Mouse (Mus musculus) right cerebral cortex, adult 2 months (tissue): ENCODE measurements around the gene Aacs.

Experiments
- DNase-seq, 2 experiments: peaks; one replicate each; pipeline ENCODE4 v3.0.0; 2021 to 2022; ENCODE audit warnings: low spot score in 2 of 2

Aacs gene

GRCm38 (mm10) chr5:125492379-125493092, 16.9 kb downstream of the Aacs start:
- no peak for DNase-seq

- no peak for DNase-seq
Observed at GRCm38 (mm10) chr5:125493093-125493423, 17.4 kb downstream of the Aacs start.

GRCm38 (mm10) chr5:125495655-125496054, 20.0 kb downstream of the Aacs start:
- no peak for DNase-seq

- DNase-seq: peak; percentile 87 to 90
Observed at GRCm38 (mm10) chr5:125497821-125498600, 22.4 kb downstream of the Aacs start.

GRCm38 (mm10) chr5:125501505-125501904, 25.9 kb downstream of the Aacs start:
- DNase-seq: no peak

DNA sequence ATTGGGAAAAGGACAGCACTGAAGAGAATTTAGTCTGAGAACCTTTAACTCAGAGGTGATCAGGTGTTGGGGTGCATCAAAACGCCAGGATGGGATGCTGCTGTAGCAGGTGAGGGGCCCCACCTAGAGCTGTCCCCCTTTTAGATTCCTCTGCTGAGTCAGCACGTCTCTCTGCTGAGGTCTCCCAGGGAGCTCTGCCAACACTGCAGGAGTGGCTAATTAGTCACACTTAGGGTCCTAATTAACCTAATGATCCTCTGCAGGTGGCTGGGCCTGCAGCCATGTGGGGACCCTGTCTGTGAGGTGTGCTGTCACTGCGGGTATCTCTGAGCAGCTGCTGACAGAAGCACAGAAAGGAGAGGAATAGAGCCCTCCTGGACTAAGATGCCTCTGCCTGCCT, 26.6 kb downstream of the Aacs start:
- no peak for DNase-seq

DNA sequence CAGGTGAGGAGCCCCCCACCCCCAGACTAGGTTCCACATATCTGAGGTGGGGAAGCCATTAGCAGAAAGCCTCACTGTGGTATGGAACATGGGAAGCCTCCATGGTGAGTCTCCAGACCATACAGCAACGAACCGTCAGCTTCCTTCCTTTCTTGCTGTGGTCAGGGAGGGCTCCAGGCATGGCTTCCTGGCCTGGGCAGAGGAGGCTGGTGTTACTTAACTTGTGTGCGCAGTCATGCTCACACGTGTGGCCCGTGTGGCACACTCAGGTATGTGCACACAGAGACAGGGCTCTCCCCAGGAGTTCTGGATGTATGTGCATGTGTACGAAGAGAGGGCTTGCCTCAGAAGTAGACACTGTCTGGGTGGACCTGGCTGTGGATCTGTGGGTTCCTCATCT, 28.0 kb downstream of the Aacs start:
- no peak for DNase-seq

DNA sequence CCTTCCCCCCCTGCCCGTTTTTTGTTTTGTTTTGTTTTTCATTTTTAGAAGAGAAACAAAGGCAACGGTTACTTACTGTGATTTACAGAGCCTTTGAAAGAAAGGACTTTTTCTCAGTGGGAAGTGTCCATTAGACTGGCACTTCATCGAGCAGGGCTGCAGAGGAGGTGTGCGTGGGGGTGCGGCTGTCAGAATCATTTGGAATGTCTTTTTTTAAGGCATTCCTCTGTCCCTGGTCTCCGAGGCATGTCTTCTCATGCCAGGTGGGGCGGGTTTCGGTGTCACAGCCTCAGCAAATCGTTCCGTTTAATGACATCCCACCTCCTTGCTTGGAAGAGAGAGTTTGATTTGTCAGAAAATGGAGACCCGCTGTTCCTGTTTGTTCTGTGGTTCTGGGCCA, 29.1 kb downstream of the Aacs start:
- peak in 1 of 2 experiments; percentile 55 for DNase-seq

DNA sequence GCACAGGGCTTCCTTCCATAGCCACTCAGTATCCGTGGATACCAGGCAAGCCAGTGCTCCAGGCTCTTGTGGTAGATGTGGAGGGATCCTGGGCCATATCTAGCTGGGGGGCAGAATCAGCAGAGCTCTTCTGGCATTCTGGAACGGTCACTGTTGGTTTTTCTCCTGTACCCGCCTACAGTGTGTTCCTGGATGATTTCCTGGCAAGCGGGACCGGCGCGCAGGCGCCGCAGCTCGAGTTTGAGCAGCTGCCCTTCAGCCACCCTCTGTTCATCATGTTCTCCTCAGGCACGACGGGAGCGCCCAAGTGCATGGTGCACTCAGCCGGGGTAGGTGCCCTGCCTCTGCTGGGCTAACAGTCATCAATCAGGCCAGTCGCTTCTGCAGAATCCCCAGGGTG, 30.4 kb downstream of the Aacs start:
- peak in 1 of 2 experiments; percentile 53 for DNase-seq

GRCm38 (mm10) chr5:125507582-125507981, 32.0 kb downstream of the Aacs start:
- no peak for DNase-seq

DNA sequence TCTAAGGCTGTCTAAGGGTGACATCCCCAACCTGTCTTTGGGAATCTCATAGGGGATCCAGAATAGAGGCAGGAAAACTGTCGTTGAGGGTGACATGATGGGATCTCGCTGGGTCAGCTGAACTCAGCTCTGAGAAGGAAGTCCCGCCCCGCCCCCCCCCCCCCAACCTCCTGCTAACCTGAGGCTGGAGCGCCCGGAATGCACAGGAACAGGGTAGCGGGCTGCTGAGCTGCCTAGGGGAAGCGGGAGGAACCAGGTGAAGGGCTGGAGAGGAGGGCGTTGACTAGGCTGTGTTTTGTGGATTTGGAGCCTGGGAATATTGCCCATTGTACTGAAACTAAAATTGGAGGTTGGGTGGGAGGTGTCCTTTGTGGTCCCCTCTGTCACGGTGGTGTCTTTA, 32.4 kb downstream of the Aacs start:
- no peak for DNase-seq

DNA sequence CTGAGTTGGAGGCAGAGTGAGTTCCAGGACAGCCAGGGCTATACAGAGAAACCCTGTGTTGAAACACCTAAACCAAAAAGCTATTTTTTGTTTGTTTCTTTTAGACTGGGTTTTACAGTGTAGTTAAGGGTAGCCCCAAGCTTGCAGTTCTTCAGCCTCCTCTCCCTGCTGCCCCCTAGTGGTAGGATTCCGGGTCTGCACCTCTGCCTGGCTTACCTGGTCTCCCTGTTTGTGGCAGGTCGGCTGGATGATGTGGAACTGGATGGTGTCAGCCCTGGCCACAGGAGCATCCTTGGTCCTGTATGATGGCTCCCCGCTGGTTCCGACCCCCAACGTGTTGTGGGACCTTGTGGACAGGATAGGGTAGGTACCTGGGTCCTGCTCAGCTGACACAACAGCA, 33.9 kb downstream of the Aacs start:
- DNase-seq: no peak

DNA sequence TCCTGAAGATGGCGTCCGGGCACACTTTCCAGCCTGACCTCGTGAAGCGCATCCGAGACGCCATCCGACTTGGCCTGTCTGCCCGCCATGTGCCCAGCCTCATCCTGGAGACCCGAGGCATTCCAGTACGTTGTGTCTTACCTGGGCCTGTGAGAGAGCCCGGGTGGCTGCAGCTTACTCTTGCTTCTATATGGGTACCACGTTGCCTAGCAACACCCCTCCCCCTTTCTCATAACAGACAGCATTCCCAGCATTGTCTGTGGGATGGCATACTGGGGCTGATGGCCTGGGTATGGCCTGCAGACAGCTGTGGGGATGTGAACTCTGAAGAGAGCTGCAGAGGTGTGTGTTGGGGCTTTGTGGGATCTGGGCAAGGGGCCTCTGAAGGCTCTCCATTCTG, 39.4 kb downstream of the Aacs start:
- DNase-seq: no peak

DNA sequence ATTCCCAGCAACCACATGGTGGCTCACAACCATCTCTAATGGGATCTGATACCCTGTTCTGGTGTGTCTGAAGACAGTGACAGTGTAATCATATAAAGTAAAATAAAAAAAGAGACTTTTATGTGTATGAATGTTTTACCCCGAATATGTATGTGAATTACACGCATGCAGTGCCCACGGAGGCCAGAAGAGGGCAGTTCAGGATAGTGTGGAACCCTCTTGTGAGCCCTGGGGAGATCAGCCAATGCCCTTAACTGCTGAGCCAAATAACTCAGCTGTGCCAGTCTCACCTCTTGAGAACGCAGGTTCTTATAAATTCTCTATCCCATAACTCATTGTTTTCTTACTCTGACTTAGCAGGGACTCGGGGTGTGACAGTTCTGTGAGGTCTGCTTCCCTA, 43.0 kb downstream of the Aacs start:
- peak in 1 of 2 experiments; percentile 66 for DNase-seq

- no peak for DNase-seq
Observed at GRCm38 (mm10) chr5:125520930-125521590, 45.4 kb downstream of the Aacs start.

GRCm38 (mm10) chr5:125523361-125523760, 47.7 kb downstream of the Aacs start:
- DNase-seq: no peak

DNA sequence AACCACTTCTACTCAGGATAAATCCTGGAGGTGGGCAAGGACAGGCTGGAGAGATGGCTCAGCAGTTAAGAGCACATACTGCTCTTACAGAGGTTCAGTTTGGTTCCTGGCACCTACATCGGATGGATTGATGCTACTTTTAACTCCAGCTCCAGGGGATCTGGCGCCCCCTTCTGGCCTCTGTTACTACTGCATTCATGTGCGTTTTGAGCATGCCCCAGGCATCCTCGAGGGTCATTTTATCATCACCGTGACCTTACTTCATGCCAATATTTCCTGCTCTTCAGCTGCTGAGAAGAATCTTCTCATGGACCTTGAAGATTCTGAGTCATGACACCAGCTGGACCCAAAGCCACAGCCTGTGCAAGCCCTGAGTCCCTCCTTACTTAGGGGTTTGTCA, 49.9 kb downstream of the Aacs start:
- DNase-seq: no peak

DNA sequence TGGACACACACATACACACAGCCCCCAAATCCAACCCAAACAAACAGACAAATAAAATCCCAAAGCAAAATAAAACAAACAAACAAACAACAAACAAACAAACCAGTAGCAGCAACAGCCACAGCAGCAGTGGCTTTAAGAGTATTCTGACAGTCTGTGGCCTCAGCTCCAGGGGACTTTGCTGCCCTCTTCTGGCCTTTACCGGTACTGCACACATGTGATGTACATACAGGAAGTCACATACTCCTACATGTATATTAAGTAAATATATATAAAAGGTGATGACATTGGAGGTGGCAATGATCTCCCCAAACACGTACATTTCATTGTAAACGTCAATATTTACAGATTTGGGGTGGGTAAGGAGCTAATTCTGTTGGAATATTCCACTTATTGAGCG, 50.9 kb downstream of the Aacs start:
- no peak for DNase-seq

DNA sequence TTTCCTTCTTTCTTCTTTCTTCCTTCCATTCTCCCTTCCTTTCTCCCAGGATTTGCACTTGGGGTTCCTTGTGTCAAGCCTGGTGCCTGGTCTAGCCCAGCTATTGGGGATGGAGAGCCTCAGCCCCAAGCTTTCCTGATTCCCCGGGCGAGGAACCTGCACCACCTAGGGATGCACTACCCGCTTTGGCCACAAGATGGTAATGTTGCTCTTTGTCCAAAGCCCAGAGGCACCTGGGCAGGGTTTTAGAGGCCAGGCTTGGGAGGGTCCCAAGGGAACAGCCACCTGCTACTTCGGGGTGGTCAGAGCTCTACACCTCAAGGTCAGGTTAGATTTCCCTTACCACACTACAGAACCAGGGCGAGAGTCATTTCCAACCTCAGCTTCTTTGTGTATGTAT, 53.5 kb downstream of the Aacs start:
- peak; percentile 87 to 91 for DNase-seq

DNA sequence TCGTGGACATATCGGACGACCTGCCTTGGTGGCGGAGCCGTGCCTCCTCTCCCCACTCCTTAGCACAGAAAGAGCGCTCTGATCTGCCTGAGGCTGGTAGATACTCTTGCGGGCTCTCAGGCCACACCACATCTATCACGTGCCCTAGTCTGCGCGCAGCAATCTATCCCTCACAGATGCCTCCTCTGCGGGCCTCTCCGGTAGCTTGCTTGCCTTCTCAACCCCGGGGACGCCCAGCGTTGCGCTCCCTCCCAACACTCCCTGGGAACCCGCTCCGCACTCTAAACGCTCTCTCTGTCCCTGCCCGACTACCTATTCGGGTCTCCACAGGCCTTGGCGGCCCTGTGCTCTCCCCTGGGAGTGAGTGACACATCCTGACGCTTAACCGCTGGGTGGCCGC, 56.0 kb downstream of the Aacs start, which contains the start of gene Tmem132b:
Gene Tmem132b, plus strand, starts transcription at position 141 of the 400 bp plus-strand sequence.
- DNase-seq: peak; percentile 66 to 71

DNA sequence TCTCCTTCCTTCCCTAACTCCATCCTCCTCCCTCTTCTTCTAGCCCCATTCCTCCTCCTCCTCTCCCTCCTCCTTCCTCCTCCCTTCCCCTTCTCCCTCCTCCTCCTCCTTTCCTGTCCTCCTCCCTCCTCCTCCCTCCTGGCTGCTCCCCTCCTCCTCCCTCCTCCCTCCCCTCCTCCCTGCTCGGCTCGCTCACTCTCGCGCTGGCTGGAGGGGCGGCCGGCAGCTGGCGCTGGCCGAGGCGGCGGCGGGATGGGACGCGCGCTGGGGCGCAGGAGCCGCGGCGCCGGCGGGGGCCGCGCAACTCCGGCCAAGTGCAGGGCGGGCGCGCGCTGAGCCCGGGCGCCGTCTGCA, 56.6 kb downstream of the Aacs start:
- peak in 1 of 2 experiments; percentile 64 for DNase-seq

DNA sequence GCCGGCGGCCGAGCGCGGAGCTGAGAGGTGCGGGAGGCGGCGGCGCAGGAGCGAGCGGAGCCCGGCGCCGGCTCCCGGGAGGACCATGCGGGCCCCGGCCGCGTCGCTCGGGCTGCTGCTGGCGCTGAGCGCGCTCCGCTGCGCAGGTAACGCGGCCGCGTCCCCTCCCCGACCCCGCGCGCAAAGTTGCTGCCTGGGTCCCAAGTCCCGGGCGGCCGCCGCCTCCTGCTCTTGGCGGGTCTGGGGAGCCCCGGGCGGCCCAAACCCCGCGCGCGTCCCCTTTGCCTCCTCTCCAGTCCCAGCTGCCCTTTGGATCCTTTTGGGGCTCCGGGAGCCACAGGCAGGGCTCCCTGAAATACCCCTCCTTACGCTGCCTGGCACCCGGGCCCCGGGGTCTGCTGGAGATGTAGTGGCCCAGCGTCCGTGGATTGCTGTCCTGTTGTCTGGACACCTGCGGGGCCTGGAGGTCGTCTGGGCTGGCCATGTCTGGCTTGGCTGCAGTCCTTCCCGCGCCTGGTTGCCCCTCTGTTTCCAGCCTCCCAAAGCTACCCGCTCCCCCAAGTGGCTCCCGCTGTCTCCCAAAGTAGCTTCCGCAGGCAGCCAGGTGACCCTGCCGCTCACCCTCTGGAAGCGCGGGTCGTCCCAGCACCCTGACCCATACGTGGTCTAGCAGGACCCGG, 57.1 kb downstream of the Aacs start:
- DNase-seq: no peak
